ENCODE assay signal across 20 mouse cellular contexts in the genomic region with DNA sequence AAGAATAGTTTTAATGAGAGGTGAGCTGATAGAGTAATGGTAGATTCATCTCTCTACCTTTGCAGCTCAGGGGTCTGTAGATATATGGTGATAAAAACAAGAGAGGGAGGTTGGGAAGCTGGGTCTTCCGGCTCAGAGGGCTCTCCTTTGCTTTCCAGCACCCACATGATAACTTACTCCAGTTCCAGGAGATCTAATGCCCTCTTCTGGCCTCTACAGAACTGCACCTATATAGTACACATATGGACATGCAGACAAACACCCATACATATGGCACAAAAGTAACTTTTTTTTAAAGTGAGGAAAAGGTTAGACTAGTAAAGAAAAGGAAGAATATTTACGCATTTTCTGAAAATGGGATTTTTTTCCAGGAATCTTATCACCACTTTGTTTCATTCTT. TPM values are rescaled to one million over a fixed set of nuclear protein-coding genes. Genes with fewer than 3 reads are reported as not detected.
"Had no signal": no experiment of that assay in that cellular context is flagged by ENCODE, and none has a peak within 500 bp of the region (broad histone marks: within the 10 kb centered on the region; RNA-seq: fewer than 3 reads in every experiment).

No protein-coding gene starts in this region.

- ATAC-seq: midbrain, embryonic 13.5 days had no signal

- DNase-seq: kidney, postnatal 36 days; left cerebral cortex, postnatal 4 days; lung, embryonic 14.5 days; lung, postnatal 36 days; right cerebral cortex, postnatal 14 days; thymus, postnatal 4 days had no signal

- H3K4me3 ChIP-seq: layer of hippocampus, adult 2 months; limb, embryonic 13.5 days; midbrain, embryonic 13.5 days; stomach, embryonic 15.5 days had no signal

- H3K9ac ChIP-seq: limb, embryonic 13.5 days; liver, embryonic 14.5 days; lung, embryonic 14.5 days; midbrain, embryonic 13.5 days; stomach, embryonic 15.5 days had no signal

- H3K4me2 ChIP-seq: limb, embryonic 13.5 days; lung, embryonic 14.5 days; midbrain, embryonic 13.5 days; stomach, embryonic 15.5 days had no signal

- H3K4me1 ChIP-seq: midbrain, embryonic 13.5 days; stomach, embryonic 15.5 days had no signal

- H3K36me3 ChIP-seq: limb, embryonic 13.5 days; midbrain, embryonic 13.5 days; stomach, embryonic 15.5 days had no signal

- H3K27ac ChIP-seq: kidney, postnatal 0 days; layer of hippocampus, adult 2 months; limb, embryonic 13.5 days; liver, embryonic 14.5 days; midbrain, embryonic 13.5 days; stomach, embryonic 15.5 days had no signal

- H3K27me3 ChIP-seq: limb, embryonic 13.5 days; midbrain, embryonic 13.5 days; stomach, embryonic 15.5 days had no signal

- H3K9me3 ChIP-seq: limb, embryonic 13.5 days; stomach, embryonic 15.5 days had no signal

RNA-seq across cellular contexts. Expression of gene Kcnk16, which starts 34.6 kb away (rescaled TPM):
- total RNA-seq: layer of hippocampus, adult 2 months; layer of hippocampus, postnatal 14 days; left cerebral cortex, adult 18-20 months; left cerebral cortex, postnatal 10 days; left cerebral cortex, postnatal 4 days; liver, adult 2 months; megakaryocyte progenitor cell, adult 5-6 weeks had no signal
- polyA plus RNA-seq: kidney, postnatal 0 days; limb, embryonic 13.5 days; liver, adult 2 months; midbrain, postnatal 0 days; neural tube, embryonic 14.5 days; spleen, adult 2 months had no signal
